Mouse (Mus musculus): ENCODE data around the gene Tmem150b.

The Tmem150b gene

GRCm38 (mm10) chr7:4725169-4725568, at the start of gene Tmem150b:
Gene Tmem150b (minus strand): TSS chr7:4725249.
- DNase-seq (ENCODE audit: low read depth, low spot score): no peak

- DNase-seq (ENCODE audit: low read depth, low spot score): no peak
Observed at GRCm38 (mm10) chr7:4771202-4771601, 46.2 kb upstream of the Tmem150b start, which contains the start of gene Fam71e2. Gene Fam71e2 (minus strand): TSS chr7:4771302.

GRCm38 (mm10) chr7:4764946-4765710, 40.1 kb upstream of the Tmem150b start:
- DNase-seq (ENCODE audit: low read depth, low spot score): no peak

- DNase-seq (ENCODE audit: low read depth, low spot score): no peak
Observed at GRCm38 (mm10) chr7:4759670-4760069, 34.6 kb upstream of the Tmem150b start.

- DNase-seq (ENCODE audit: low read depth, low spot score): peak; percentile 71
Observed at GRCm38 (mm10) chr7:4752821-4753570, 27.9 kb upstream of the Tmem150b start, which contains the start of gene Cox6b2. Gene Cox6b2 (minus strand): TSS chr7:4753094.

- DNase-seq (ENCODE audit: low read depth, low spot score): peak; percentile 74
Observed at GRCm38 (mm10) chr7:4751971-4752820, 27.1 kb upstream of the Tmem150b start.

- DNase-seq (ENCODE audit: low read depth, low spot score): no peak
Observed at GRCm38 (mm10) chr7:4749169-4749568, 24.1 kb upstream of the Tmem150b start.

- no peak for DNase-seq (ENCODE audit: low read depth, low spot score)
Observed at GRCm38 (mm10) chr7:4748321-4748720, 23.3 kb upstream of the Tmem150b start.

- DNase-seq (ENCODE audit: low read depth, low spot score): no peak
Observed at GRCm38 (mm10) chr7:4747156-4747899, 22.3 kb upstream of the Tmem150b start.

GRCm38 (mm10) chr7:4746326-4746980, 21.4 kb upstream of the Tmem150b start:
- no peak for DNase-seq (ENCODE audit: low read depth, low spot score)

- DNase-seq (ENCODE audit: low read depth, low spot score): no peak
Observed at GRCm38 (mm10) chr7:4744886-4745285, 19.8 kb upstream of the Tmem150b start.

GRCm38 (mm10) chr7:4743354-4743753, 18.3 kb upstream of the Tmem150b start:
- DNase-seq (ENCODE audit: low read depth, low spot score): peak; percentile 73

GRCm38 (mm10) chr7:4742482-4742819, 17.4 kb upstream of the Tmem150b start:
- DNase-seq (ENCODE audit: low read depth, low spot score): no peak

- no peak for DNase-seq (ENCODE audit: low read depth, low spot score)
Observed at GRCm38 (mm10) chr7:4741672-4742481, 16.8 kb upstream of the Tmem150b start.

- DNase-seq (ENCODE audit: low read depth, low spot score): peak; percentile 72
Observed at GRCm38 (mm10) chr7:4741151-4741550, 16.1 kb upstream of the Tmem150b start.

GRCm38 (mm10) chr7:4740309-4740727, 15.3 kb upstream of the Tmem150b start:
- no peak for DNase-seq (ENCODE audit: low read depth, low spot score)

GRCm38 (mm10) chr7:4739544-4740275, 14.7 kb upstream of the Tmem150b start, which contains the start of gene Kmt5c:
Gene Kmt5c (plus strand): TSS chr7:4740115.
- DNase-seq (ENCODE audit: low read depth, low spot score): peak; percentile 96

GRCm38 (mm10) chr7:4739041-4739543, 14.0 kb upstream of the Tmem150b start:
- no peak for DNase-seq (ENCODE audit: low read depth, low spot score)

GRCm38 (mm10) chr7:4732968-4733392, 7.9 kb upstream of the Tmem150b start:
- DNase-seq (ENCODE audit: low read depth, low spot score): no peak

Data from c-Kit-negative CD71-positive TER-119-positive erythroid progenitor cells, embryonic 14.5 days (primary cell).